14 mouse cellular contexts compared by ENCODE assay signal in the genomic region with DNA sequence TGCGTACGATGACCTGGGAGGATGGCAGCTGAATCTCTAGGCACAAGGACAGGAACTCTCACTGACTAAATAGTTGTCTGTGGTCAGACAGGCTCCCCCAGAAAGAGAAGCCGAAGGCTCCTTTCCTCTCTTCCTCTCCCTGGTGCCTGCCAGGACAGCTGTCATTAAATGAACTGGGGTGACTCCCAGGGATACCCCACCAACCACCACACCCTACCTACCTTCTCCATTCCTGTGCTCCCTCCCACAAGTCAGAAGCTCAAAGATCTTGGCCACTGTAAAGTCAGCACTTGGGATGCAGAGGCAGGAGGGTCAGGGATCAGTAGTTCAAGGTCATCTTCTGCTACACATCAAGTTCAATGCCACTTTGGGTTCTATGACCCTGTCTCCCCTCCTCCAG. TPM values are rescaled to one million over a fixed set of nuclear protein-coding genes. Genes with fewer than 3 reads are reported as not detected.
DNase-seq lines count a peak whose midpoint lies in the region; ATAC-seq and TF ChIP-seq lines count a peak whose summit lies in the region.
"Had no signal": no experiment of that assay in that cellular context is flagged by ENCODE, and none has a peak within 500 bp of the region (broad histone marks: within the 10 kb centered on the region; RNA-seq: fewer than 3 reads in every experiment).

No protein-coding gene starts in this region.

- H3K36me3 ChIP-seq in heart, embryonic 13.5 days, result no peaks in the 10 kb centered on the region
- no peaks in the 10 kb centered on the region for H3K36me3 ChIP-seq in kidney, embryonic 15.5 days
- no peaks in the 10 kb centered on the region for H3K36me3 ChIP-seq in kidney, adult 2 months (ENCODE audit: control insufficient read depth, insufficient read depth, low read length)
- no peaks in the 10 kb centered on the region for H3K36me3 ChIP-seq in stomach, embryonic 14.5 days (ENCODE audit: control insufficient read depth, insufficient read depth, low read length)
- no peaks in the 10 kb centered on the region for H3K36me3 ChIP-seq in stomach, postnatal 0 days (ENCODE audit: control insufficient read depth, insufficient read depth, low read length)
- H3K36me3 ChIP-seq: embryonic facial prominence, embryonic 13.5 days; hindbrain, embryonic 13.5 days had no signal

- 68% methylated on average over 3 of the region's 3 CpGs for WGBS in heart, embryonic 13.5 days
- 48% methylated on average over 3 of the region's 3 CpGs for WGBS in kidney, embryonic 15.5 days
- 83% methylated on average over 3 of the region's 3 CpGs for WGBS in kidney, adult 2 months
- WGBS in stomach, embryonic 14.5 days, result 55% methylated on average over 3 of the region's 3 CpGs
- WGBS in stomach, postnatal 0 days, result 63% methylated on average over 3 of the region's 3 CpGs

- no peak for TF ChIP-seq CTCF in kidney, adult 2 months (conservative IDR thresholded peaks at IDR 0.05; ENCODE audit: insufficient read depth, insufficient read length, low read depth, low read length)
- TF ChIP-seq CTCF in stomach, postnatal 0 days (IDR thresholded peaks at IDR 0.05; ENCODE audit: low read depth), result no peak

- H3K4me2 ChIP-seq in heart, embryonic 13.5 days, result peak overlapping the region; percentile 89; the same call in 1 of the 2 replicates
- peak overlapping the region; percentile 78 for H3K4me2 ChIP-seq in kidney, embryonic 15.5 days
- H3K4me2 ChIP-seq in stomach, embryonic 14.5 days (replicated peaks; ENCODE audit: low read depth, low read length), result peak overlapping the region; percentile 87; the same call in 1 of the 2 replicates
- H3K4me2 ChIP-seq in stomach, postnatal 0 days (replicated peaks; ENCODE audit: low read depth), result no peak overlapping the region

- intact Hi-C loops in heart, postnatal 10 days (cut with DNase I), result no loop called here

- TF ChIP-seq EP300 in stomach, postnatal 0 days (optimal IDR thresholded peaks at IDR 0.05), result no peak

- peaks cover 60% of the 10 kb centered on the region for H3K4me1 ChIP-seq in heart, embryonic 13.5 days
- H3K4me1 ChIP-seq in kidney, embryonic 15.5 days, result peaks cover 92% of the 10 kb centered on the region
- H3K4me1 ChIP-seq in kidney, adult 2 months (ENCODE audit: control insufficient read depth, insufficient read depth, low read length), result peaks cover 5% of the 10 kb centered on the region; the same call in 1 of the 2 replicates
- peaks cover 16% of the 10 kb centered on the region for H3K4me1 ChIP-seq in stomach, embryonic 14.5 days (ENCODE audit: control insufficient read depth, insufficient read depth, low read length)
- no peaks in the 10 kb centered on the region; the same call in 1 of the 2 replicates for H3K4me1 ChIP-seq in stomach, postnatal 0 days (replicated peaks; ENCODE audit: control insufficient read depth, insufficient read depth)

- ATAC-seq in heart, embryonic 13.5 days (ENCODE audit: extremely low read depth, insufficient number of reproducible peaks, low FRiP score, low TSS enrichment), result no peak
- ATAC-seq in kidney, embryonic 15.5 days (replicated peaks; ENCODE audit: low FRiP score), result 0 out of 2 replicates have a peak, but pooled peaks have one; percentile 2
- ATAC-seq in stomach, embryonic 14.5 days (ENCODE audit: insufficient number of reproducible peaks, insufficient read depth, low FRiP score, low read depth), result no peak
- ATAC-seq in stomach, postnatal 0 days (ENCODE audit: low FRiP score, low TSS enrichment), result no peak

- no peak for TF ChIP-seq POLR2A in kidney, adult 2 months (IDR thresholded peaks at IDR 0.05; ENCODE audit: low read depth, low read length)

- H3K27ac ChIP-seq in heart, embryonic 13.5 days (replicated peaks), result no peak overlapping the region
- peak overlapping the region; percentile 92 for H3K27ac ChIP-seq in kidney, embryonic 15.5 days
- H3K27ac ChIP-seq in kidney, adult 2 months (ENCODE audit: insufficient read depth, low read depth, low read length), result no peak overlapping the region
- no peak overlapping the region for H3K27ac ChIP-seq in stomach, embryonic 14.5 days (ENCODE audit: low read length)
- no peak overlapping the region for H3K27ac ChIP-seq in stomach, postnatal 0 days (replicated peaks)
- H3K27ac ChIP-seq: embryonic facial prominence, embryonic 13.5 days; hindbrain, embryonic 13.5 days had no signal

- peak overlapping the region; percentile 83 for H3K9ac ChIP-seq in heart, embryonic 13.5 days
- no peak overlapping the region for H3K9ac ChIP-seq in kidney, embryonic 15.5 days
- H3K9ac ChIP-seq in stomach, embryonic 14.5 days (replicated peaks; ENCODE audit: low read depth, low read length), result no peak overlapping the region
- H3K9ac ChIP-seq in stomach, postnatal 0 days (ENCODE audit: low read length), result no peak overlapping the region

- no peak for DNase-seq in heart, postnatal 10 days
- no peak for DNase-seq in kidney, adult 2 months
- no peak for DNase-seq in stomach, postnatal 0 days (ENCODE audit: low spot score)
- DNase-seq in layer of hippocampus, adult 8-10 months (ENCODE audit: low spot score in 2 of 2), result no peak
- DNase-seq in embryo, embryonic 11 days, result no peak
- DNase-seq: cerebellum, postnatal 14 days had no signal

- peaks cover 42% of the 10 kb centered on the region for H3K27me3 ChIP-seq in heart, embryonic 13.5 days (replicated peaks)
- H3K27me3 ChIP-seq in kidney, embryonic 15.5 days, result peaks cover 16% of the 10 kb centered on the region; the same call in 1 of the 2 replicates
- no peaks in the 10 kb centered on the region for H3K27me3 ChIP-seq in kidney, adult 2 months (replicated peaks; ENCODE audit: control insufficient read depth, insufficient read depth, low read length)
- H3K27me3 ChIP-seq in stomach, embryonic 14.5 days (ENCODE audit: control insufficient read depth, insufficient read depth, low read length), result no peaks in the 10 kb centered on the region
- no peaks in the 10 kb centered on the region for H3K27me3 ChIP-seq in stomach, postnatal 0 days (ENCODE audit: control insufficient read depth, insufficient read depth, low read length)

- peak overlapping the region; percentile 60; the same call in 1 of the 2 replicates for H3K4me3 ChIP-seq in heart, embryonic 13.5 days
- peak overlapping the region; percentile 51 for H3K4me3 ChIP-seq in kidney, embryonic 15.5 days (replicated peaks)
- H3K4me3 ChIP-seq in kidney, adult 2 months (ENCODE audit: insufficient read depth, low read depth, low read length), result no peak overlapping the region
- H3K4me3 ChIP-seq in stomach, embryonic 14.5 days (ENCODE audit: low read depth, low read length), result no peak overlapping the region
- H3K4me3 ChIP-seq in stomach, postnatal 0 days (ENCODE audit: low read depth, low read length), result no peak overlapping the region

- H3K9me3 ChIP-seq in heart, embryonic 13.5 days, result no peaks in the 10 kb centered on the region
- H3K9me3 ChIP-seq in kidney, embryonic 15.5 days (replicated peaks), result no peaks in the 10 kb centered on the region
- no peaks in the 10 kb centered on the region for H3K9me3 ChIP-seq in stomach, embryonic 14.5 days (ENCODE audit: control insufficient read depth, low read depth, low read length)
- no peaks in the 10 kb centered on the region for H3K9me3 ChIP-seq in stomach, postnatal 0 days (ENCODE audit: control insufficient read depth, low read length)
- H3K9me3 ChIP-seq: embryonic facial prominence, embryonic 13.5 days; hindbrain, embryonic 13.5 days had no signal

RNA-seq across cellular contexts. Expression of a gene that starts 0.5 kb away (rescaled TPM):
- 9.2 and 9.3 TPM in 2 replicates for polyA plus RNA-seq in heart, embryonic 13.5 days (2015; fragmentation: Nextera tagmentation; extraction: Ambion mirVana)
- total RNA-seq in heart, postnatal 10 days (2021), result 10 to 100 TPM; 31.6 to 34.3 TPM
- polyA plus RNA-seq in kidney, embryonic 15.5 days (2015; fragmentation: Nextera tagmentation; extraction: Ambion mirVana), result 44.2 and 47.7 TPM in 2 replicates
- 3.5 and 4.1 TPM in 2 replicates for polyA plus RNA-seq in kidney, adult 2 months (2012; rRNA removed)
- 20.6 and 21.2 TPM in 2 replicates for polyA plus RNA-seq in stomach, embryonic 14.5 days (2014; fragmentation: Nextera tagmentation; extraction: Ambion mirVana)
- polyA plus RNA-seq in stomach, postnatal 0 days (2015; fragmentation: Nextera tagmentation; extraction: Ambion mirVana), result 4.9 and 6.0 TPM in 2 replicates
- 1 to 10 TPM; 2.9 to 5.2 (median 3.5) TPM for total RNA-seq in layer of hippocampus, adult 8-10 months (2022)
- total RNA-seq: monocyte, adult 5-6 weeks had no signal

RNA-seq across cellular contexts. Expression of a gene that starts 29.3 kb away (rescaled TPM):
- polyA plus RNA-seq in heart, embryonic 13.5 days (2015; fragmentation: Nextera tagmentation; extraction: Ambion mirVana), result 52.0 and 56.4 TPM in 2 replicates
- 100 to 1,000 TPM; 259 to 282 TPM for total RNA-seq in heart, postnatal 10 days (2021)
- 45.3 and 47.4 TPM in 2 replicates for polyA plus RNA-seq in kidney, embryonic 15.5 days (2015; fragmentation: Nextera tagmentation; extraction: Ambion mirVana)
- polyA plus RNA-seq in kidney, adult 2 months (2012; rRNA removed), result 57.8 and 67.1 TPM in 2 replicates
- polyA plus RNA-seq in stomach, embryonic 14.5 days (2014; fragmentation: Nextera tagmentation; extraction: Ambion mirVana), result 56.2 and 57.2 TPM in 2 replicates
- polyA plus RNA-seq in stomach, postnatal 0 days (2015; fragmentation: Nextera tagmentation; extraction: Ambion mirVana), result 14.6 and 15.7 TPM in 2 replicates
- total RNA-seq in layer of hippocampus, adult 8-10 months (2022), result 10 to 100 TPM; 40.2 to 45.7 (median 44.2) TPM

RNA-seq across cellular contexts. Expression of a gene that starts 31.5 kb away (rescaled TPM):
- 0.83 and 1.1 TPM in 2 replicates for polyA plus RNA-seq in heart, embryonic 13.5 days (2015; fragmentation: Nextera tagmentation; extraction: Ambion mirVana)
- total RNA-seq in heart, postnatal 10 days (2021), result 10 to 100 TPM; 33.4 to 35.0 TPM
- polyA plus RNA-seq in kidney, embryonic 15.5 days (2015; fragmentation: Nextera tagmentation; extraction: Ambion mirVana), result 0.25 and 0.49 TPM in 2 replicates
- 0.91 and 0.94 TPM in 2 replicates for polyA plus RNA-seq in kidney, adult 2 months (2012; rRNA removed)
- polyA plus RNA-seq in stomach, embryonic 14.5 days (2014; fragmentation: Nextera tagmentation; extraction: Ambion mirVana), result not detected in 2 replicates
- polyA plus RNA-seq in stomach, postnatal 0 days (2015; fragmentation: Nextera tagmentation; extraction: Ambion mirVana), result not detected in 2 replicates
- 10 to 100 TPM; 14.5 to 16.8 (median 15.6) TPM for total RNA-seq in layer of hippocampus, adult 8-10 months (2022)
- total RNA-seq: megakaryocyte-erythroid progenitor cell, adult 5-6 weeks; monocyte, adult 5-6 weeks had no signal
- polyA plus RNA-seq: embryonic facial prominence, embryonic 13.5 days; hindbrain, embryonic 13.5 days; lung, embryonic 16.5 days had no signal

RNA-seq across cellular contexts. Expression of a gene that starts 49.8 kb away (rescaled TPM):
- polyA plus RNA-seq in heart, embryonic 13.5 days (2015; fragmentation: Nextera tagmentation; extraction: Ambion mirVana), result 1.6 and 1.7 TPM in 2 replicates
- total RNA-seq in heart, postnatal 10 days (2021), result under 1 TPM; 0.40 to 0.89 TPM
- 1.3 TPM in 2 replicates for polyA plus RNA-seq in kidney, embryonic 15.5 days (2015; fragmentation: Nextera tagmentation; extraction: Ambion mirVana)
- polyA plus RNA-seq in kidney, adult 2 months (2012; rRNA removed), result 0.75 and 0.83 TPM in 2 replicates
- 5.5 and 6.1 TPM in 2 replicates for polyA plus RNA-seq in stomach, embryonic 14.5 days (2014; fragmentation: Nextera tagmentation; extraction: Ambion mirVana)
- polyA plus RNA-seq in stomach, postnatal 0 days (2015; fragmentation: Nextera tagmentation; extraction: Ambion mirVana), result 1.8 and 3.0 TPM in 2 replicates
- 100 to 1,000 TPM; 374 to 501 (median 436) TPM for total RNA-seq in layer of hippocampus, adult 8-10 months (2022)
- total RNA-seq: megakaryocyte-erythroid progenitor cell, adult 5-6 weeks; monocyte, adult 5-6 weeks had no signal

Comparison
In these comparisons a context has a peak if more than half of its experiments do, and no peak if none do; other contexts are left out.
1. H3K4me3 ChIP-seq: peak in heart, embryonic 13.5 days (single experiment) and kidney, embryonic 15.5 days (single experiment); none in kidney, adult 2 months (single experiment), stomach, embryonic 14.5 days (single experiment) and stomach, postnatal 0 days (single experiment).